Mouse (Mus musculus): ENCODE data around the gene Xntrpc. TPM values are rescaled to one million over a fixed set of nuclear protein-coding genes. Genes with fewer than 3 reads are reported as not detected.
"Not testable (repeated sequence)": the region's sequence is repeated elsewhere in the genome, so short reads cannot be mapped to it uniquely, and the experiment has no call there.

The Xntrpc gene
- polyA plus RNA-seq (2015; fragmentation: Nextera tagmentation; extraction: Ambion mirVana): 0.30 TPM in 1 of 2 replicates, not detected in the other

DNA sequence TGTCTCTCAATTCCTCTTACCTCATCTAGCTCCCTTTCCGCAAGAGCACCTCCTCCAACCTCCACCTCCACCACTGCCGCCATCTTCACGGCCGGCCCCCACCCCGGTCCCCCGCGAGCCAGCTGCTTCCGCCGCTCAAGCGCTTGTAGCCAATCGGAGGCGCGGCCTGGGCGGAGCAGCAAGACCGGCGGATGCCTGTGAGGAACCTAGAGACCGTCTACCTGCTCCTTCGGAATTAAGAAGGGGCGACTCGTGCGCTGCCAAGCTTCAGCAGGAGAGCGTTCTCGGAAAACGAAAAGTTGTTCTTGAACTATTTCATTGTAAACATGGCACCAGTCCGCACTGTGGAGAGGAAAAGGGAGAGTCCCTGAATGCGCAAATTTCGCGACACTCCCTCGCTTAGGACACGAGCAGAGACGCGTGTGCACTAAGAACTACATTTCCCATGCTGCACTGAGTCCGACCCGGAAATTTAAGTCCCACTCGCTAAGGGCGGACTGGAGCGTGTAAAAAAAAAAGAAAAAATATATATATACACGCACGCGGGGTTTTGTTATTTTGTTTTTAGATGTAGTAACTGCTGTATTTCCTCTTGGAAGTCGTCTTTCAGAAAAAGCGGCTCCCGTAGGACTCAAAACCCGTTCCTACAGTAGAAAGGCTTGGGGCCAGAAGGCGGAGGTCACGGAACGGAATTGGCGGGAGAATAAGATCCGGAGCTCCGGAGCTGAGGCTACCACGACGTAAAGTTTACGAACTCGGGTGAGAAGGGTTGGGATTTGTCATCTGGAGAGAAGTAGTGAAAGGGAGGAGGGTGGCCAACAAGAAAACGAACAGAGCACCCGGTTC lies at the start of gene Xntrpc, which contains the start of the genes Rnf121 and Xndc1:
Gene Xntrpc (plus strand): TSS at position 668 of the 846 bp plus-strand sequence.
Gene Rnf121 (minus strand): TSS at position 424 of the 846 bp plus-strand sequence.
Gene Xndc1 (plus strand): TSS at position 466 of the 846 bp plus-strand sequence.
- H3K4me1 ChIP-seq (replicated peaks): peaks cover 44% of the 10 kb centered on the region
- H3K9ac ChIP-seq: peak within 1 kb of the TSS; percentile 64
- no peaks in the 10 kb centered on the region for H3K27me3 ChIP-seq
- H3K4me2 ChIP-seq: peak within 1 kb of the TSS; percentile 81
- peak; percentile 98 for ATAC-seq (ENCODE audit: insufficient read depth)
- peak within 1 kb of the TSS; percentile 82 for H3K27ac ChIP-seq (replicated peaks)
- H3K4me3 ChIP-seq (replicated peaks): peak within 1 kb of the TSS; percentile 70
- H3K36me3 ChIP-seq (replicated peaks): peaks cover 7% of the 10 kb centered on the region
- WGBS (ENCODE audit: insufficient replicate concordance): under 1% methylated on average over 56 of the region's 56 CpGs
- no peaks in the 10 kb centered on the region for H3K9me3 ChIP-seq (replicated peaks)

DNA sequence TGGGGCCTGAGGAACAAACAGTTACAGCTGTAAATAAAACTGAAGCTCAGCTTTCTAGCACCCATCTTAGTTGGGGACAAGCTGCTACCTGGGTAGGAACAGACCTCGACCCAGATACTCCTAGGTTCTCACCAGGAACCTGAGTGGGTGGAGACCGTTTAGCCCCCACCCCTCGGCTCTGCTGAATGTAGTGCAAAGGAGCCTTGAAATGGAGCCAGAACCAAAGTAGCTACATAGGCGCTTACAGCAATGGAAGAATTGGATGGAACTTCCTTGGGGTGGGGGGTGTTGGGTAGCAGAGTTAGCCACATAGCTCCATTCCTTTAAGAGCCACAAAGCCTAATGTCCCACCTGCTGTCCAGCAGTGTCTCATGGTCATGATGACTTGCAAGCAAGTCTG lies 48.6 kb upstream of the Xntrpc start:
- no peak overlapping the region for H3K4me2 ChIP-seq
- no peak overlapping the region for H3K9ac ChIP-seq
- no peak overlapping the region for H3K4me3 ChIP-seq (replicated peaks)
- no peaks in the 10 kb centered on the region for H3K27me3 ChIP-seq
- H3K9me3 ChIP-seq (replicated peaks): no peaks in the 10 kb centered on the region
- H3K4me1 ChIP-seq (replicated peaks): peaks cover 9% of the 10 kb centered on the region; the same call in 1 of the 2 replicates
- H3K27ac ChIP-seq (replicated peaks): no peak overlapping the region
- ATAC-seq (ENCODE audit: insufficient read depth): no peak
- H3K36me3 ChIP-seq (replicated peaks): peaks cover 97% of the 10 kb centered on the region
- 76% methylated on average over 4 of the region's 4 CpGs for WGBS (ENCODE audit: insufficient replicate concordance)

DNA sequence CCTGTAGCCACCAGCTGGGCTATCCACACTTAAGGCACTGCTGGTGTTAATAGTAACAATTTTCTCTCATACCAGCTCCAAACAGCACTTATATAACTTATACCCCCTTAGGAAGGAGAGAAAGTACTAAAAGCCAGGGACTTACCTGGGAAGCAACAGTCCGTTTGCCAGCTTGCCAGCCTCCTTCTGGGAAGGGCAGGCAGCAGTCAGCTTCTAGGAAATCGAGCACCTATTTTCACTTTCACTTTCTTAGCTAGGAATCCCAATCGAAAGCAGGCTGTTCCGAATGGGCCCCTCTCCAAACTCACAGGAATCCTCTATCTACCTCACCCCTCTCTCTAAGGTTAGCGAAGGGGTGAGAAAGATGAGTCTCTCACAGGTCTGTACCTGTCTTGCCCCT lies 48.1 kb upstream of the Xntrpc start:
- ATAC-seq (ENCODE audit: insufficient read depth): no peak
- H3K36me3 ChIP-seq (replicated peaks): peaks cover 97% of the 10 kb centered on the region
- no peak overlapping the region for H3K27ac ChIP-seq (replicated peaks)
- H3K27me3 ChIP-seq: no peaks in the 10 kb centered on the region
- H3K9ac ChIP-seq: no peak overlapping the region
- H3K4me2 ChIP-seq: no peak overlapping the region
- H3K9me3 ChIP-seq (replicated peaks): no peaks in the 10 kb centered on the region
- peaks cover 9% of the 10 kb centered on the region; the same call in 1 of the 2 replicates for H3K4me1 ChIP-seq (replicated peaks)
- no peak overlapping the region for H3K4me3 ChIP-seq (replicated peaks)
- WGBS (ENCODE audit: insufficient replicate concordance): 65% methylated on average over 5 of the region's 5 CpGs

DNA sequence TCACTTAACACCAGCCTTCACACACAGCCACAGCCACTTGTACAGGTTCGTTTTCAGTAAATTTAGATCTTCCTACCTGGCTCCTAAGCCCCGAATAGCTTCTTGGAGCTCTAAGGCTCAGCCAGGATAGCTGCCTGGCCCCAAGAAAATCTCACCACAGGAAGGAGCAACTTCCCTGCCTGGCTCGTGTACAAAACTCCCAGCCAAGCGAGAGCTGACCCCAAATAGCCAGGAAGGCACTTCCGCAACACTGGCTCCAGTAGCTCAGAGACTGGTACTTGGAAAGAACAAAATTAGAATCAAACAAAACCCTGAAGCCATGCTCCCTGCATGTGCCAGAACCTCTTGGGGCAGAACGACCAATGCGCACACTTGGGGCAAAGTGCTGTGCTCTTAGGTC lies 47.5 kb upstream of the Xntrpc start:
- no peaks in the 10 kb centered on the region for H3K27me3 ChIP-seq
- H3K9me3 ChIP-seq (replicated peaks): no peaks in the 10 kb centered on the region
- no peak for ATAC-seq (ENCODE audit: insufficient read depth)
- H3K4me1 ChIP-seq (replicated peaks): peaks cover 9% of the 10 kb centered on the region; the same call in 1 of the 2 replicates
- 0 out of 2 replicates have a peak overlapping the region, but pooled peaks have one; percentile 29 for H3K27ac ChIP-seq (replicated peaks)
- H3K4me3 ChIP-seq (replicated peaks): no peak overlapping the region
- no peak overlapping the region for H3K4me2 ChIP-seq
- H3K36me3 ChIP-seq (replicated peaks): peaks cover 97% of the 10 kb centered on the region
- WGBS (ENCODE audit: insufficient replicate concordance): 73% methylated on average over 7 of the region's 7 CpGs
- H3K9ac ChIP-seq: no peak overlapping the region

DNA sequence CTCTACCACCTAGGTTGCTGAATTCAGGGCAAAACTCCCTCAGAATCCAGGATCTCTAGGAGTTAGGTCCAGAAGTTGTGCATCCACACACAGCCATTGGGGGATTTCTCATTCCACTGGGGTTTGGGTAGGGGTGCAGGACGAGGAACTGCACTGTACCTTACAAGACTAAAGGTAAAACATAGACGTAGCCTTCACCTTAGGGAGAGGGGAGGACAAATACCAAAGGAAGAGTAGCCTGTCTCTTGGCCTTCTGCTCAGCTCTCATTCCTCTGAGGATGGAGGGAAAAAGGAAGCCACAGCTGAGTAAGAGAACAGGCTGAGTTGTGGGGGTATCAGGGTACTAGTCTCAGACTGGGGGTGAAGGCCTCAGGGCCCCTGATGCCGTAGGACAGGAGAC lies 46.9 kb upstream of the Xntrpc start, which contains the start of gene Il18bp:
Gene Il18bp (minus strand): TSS at position 101 of the 400 bp plus-strand sequence.
- Histone ChIP-seq H3K4me2 (no peak within 1 kb of the TSS), H3K36me3 (replicated peaks) (peaks cover 96% of the 10 kb centered on the region), H3K9ac (no peak within 1 kb of the TSS), H3K4me1 (replicated peaks) (peaks cover 9% of the 10 kb centered on the region; the same call in 1 of the 2 replicates), H3K4me3 (replicated peaks) (no peak within 1 kb of the TSS), H3K27me3 (no peaks in the 10 kb centered on the region), H3K27ac (replicated peaks) (peak within 1 kb of the TSS; percentile 29; the same call in 1 of the 2 replicates), H3K9me3 (replicated peaks) (no peaks in the 10 kb centered on the region)
- ATAC-seq (ENCODE audit: insufficient read depth): no peak
- WGBS (ENCODE audit: insufficient replicate concordance): 76% methylated on average over 3 of the region's 3 CpGs

DNA sequence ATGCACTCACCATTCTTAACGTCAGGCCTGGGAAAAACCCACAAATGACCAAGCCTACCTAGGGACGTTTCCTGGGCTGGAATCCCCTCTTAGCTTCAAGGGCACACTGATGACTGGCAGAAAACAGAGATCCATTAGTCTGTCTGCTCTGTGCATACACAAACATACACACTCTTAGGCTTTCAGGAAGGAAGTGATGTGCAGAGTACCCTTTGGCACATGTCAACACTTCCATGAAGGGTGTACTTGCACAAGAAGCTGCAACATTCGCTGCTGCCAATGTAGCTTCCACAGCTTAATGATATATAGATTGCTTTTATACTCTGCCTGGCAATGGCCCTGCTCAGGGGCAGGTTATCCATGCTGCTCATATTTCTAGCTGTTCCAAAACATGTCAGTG lies 46.2 kb upstream of the Xntrpc start:
- no peak overlapping the region; the same call in 1 of the 2 replicates for H3K27ac ChIP-seq (replicated peaks)
- ATAC-seq (ENCODE audit: insufficient read depth): no peak
- H3K4me3 ChIP-seq (replicated peaks): no peak overlapping the region
- H3K9ac ChIP-seq: no peak overlapping the region
- no peaks in the 10 kb centered on the region for H3K9me3 ChIP-seq (replicated peaks)
- H3K4me2 ChIP-seq: no peak overlapping the region
- H3K27me3 ChIP-seq: no peaks in the 10 kb centered on the region
- peaks cover 9% of the 10 kb centered on the region; the same call in 1 of the 2 replicates for H3K4me1 ChIP-seq (replicated peaks)
- peaks cover 94% of the 10 kb centered on the region for H3K36me3 ChIP-seq (replicated peaks)
- 61% methylated on average over 3 of the region's 3 CpGs for WGBS (ENCODE audit: insufficient replicate concordance)

DNA sequence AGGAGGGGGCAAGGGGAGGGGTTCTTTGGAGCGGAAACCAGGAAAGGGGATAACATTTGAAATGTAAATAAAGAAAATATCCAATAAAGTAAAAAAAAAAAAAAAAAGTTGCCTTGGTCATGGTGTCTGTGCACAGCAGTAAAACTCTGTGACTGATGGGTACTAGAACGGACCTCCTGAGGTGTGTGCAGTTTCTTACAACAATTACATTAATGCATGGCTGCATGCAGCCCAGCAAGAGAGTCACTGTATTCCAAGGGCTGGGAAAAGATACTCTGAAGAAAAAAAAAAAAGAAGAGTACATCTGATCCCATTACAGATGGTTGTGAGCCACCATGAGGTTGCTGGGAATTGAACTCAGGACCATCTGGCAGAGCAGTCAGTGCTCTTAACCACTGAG lies 44.6 kb upstream of the Xntrpc start:
- ATAC-seq (ENCODE audit: insufficient read depth); H3K9me3 ChIP-seq (replicated peaks); H3K4me2 ChIP-seq; H3K27ac ChIP-seq (replicated peaks); H3K27me3 ChIP-seq; H3K9ac ChIP-seq; H3K4me3 ChIP-seq (replicated peaks): not testable (repeated sequence)
- H3K36me3 ChIP-seq (replicated peaks): peaks cover 85% of the 10 kb centered on the region
- WGBS (ENCODE audit: insufficient replicate concordance): 87% methylated on average over 2 of the region's 2 CpGs
- peaks cover 16% of the 10 kb centered on the region for H3K4me1 ChIP-seq (replicated peaks)

DNA sequence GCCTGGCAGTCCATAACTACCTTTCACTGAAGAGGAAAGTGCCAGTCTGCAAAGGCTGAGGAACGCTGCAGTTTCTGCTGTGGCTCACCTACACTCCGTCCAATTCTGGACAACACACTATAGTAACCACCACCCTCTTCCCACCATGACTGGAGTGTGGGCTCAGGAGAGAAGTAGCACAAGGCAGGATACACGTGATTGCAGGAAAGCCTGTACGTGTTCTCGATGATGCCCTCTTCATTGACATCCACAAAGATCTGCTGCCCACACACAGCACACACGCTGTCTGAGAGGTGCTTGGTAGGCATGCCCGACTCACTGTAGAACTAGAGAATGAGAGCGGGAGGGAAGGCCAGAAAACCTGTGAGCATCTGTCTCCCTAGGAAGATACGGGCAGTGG lies 41.7 kb upstream of the Xntrpc start:
- Histone ChIP-seq H3K27me3 (no peaks in the 10 kb centered on the region), H3K4me2 (no peak overlapping the region), H3K9ac (no peak overlapping the region), H3K9me3 (replicated peaks) (no peaks in the 10 kb centered on the region), H3K36me3 (replicated peaks) (peaks cover 71% of the 10 kb centered on the region), H3K4me1 (replicated peaks) (peaks cover 7% of the 10 kb centered on the region), H3K27ac (replicated peaks) (no peak overlapping the region), H3K4me3 (replicated peaks) (no peak overlapping the region)
- WGBS (ENCODE audit: insufficient replicate concordance): 85% methylated on average over 9 of the region's 9 CpGs
- ATAC-seq (ENCODE audit: insufficient read depth): no peak

DNA sequence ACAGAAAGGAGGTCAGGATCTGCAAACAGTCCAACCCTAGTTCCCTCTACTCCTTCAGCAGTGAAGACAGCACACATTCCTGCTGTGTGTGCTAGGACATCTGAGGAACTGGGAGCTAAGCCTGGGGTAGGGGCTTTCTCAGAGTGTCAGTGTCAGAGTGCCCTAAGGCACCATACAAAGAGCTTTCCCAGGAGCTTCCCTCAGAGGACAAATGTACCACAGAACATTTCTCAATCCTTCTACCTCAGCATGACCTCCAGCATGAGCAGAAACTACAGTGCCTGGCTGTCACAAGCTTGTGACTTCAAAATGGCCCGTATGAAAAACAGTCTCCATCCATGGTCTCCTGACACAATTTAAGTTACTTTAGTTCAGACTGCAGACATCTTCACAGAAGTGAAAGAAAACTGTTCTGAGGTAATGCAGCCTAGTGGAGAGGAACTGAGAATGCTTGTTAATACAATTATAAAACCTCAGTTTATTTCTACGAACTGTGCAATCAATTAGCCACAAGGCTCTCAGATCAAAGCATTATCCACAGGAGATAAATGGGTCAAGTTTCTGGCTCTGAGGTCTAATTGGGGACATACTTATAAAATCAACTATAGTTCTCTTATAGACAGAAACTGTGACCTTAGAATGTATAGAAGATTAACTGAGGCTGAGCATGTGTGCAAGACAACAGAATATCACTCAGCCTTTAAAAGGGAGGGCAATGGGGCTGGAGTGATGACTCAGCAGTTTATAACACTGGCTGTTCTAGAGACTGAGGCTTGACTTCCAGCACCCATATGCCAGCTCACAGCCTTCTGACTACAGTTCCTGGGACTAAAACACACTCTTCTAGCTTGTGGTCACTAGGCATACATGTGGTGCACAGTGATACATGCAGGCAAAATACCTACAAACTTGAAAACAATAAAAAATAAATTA lies 40.1 kb upstream of the Xntrpc start:
- no peak overlapping the region for H3K9ac ChIP-seq
- H3K4me1 ChIP-seq (replicated peaks): peaks cover 7% of the 10 kb centered on the region
- peak; percentile 25; the same call in 1 of the 2 replicates for ATAC-seq (ENCODE audit: insufficient read depth)
- H3K27ac ChIP-seq (replicated peaks): no peak overlapping the region
- 83% methylated on average over 2 of the region's 2 CpGs for WGBS (ENCODE audit: insufficient replicate concordance)
- H3K9me3 ChIP-seq (replicated peaks): no peaks in the 10 kb centered on the region
- no peak overlapping the region for H3K4me3 ChIP-seq (replicated peaks)
- peaks cover 65% of the 10 kb centered on the region for H3K36me3 ChIP-seq (replicated peaks)
- no peak overlapping the region for H3K4me2 ChIP-seq
- no peaks in the 10 kb centered on the region for H3K27me3 ChIP-seq

DNA sequence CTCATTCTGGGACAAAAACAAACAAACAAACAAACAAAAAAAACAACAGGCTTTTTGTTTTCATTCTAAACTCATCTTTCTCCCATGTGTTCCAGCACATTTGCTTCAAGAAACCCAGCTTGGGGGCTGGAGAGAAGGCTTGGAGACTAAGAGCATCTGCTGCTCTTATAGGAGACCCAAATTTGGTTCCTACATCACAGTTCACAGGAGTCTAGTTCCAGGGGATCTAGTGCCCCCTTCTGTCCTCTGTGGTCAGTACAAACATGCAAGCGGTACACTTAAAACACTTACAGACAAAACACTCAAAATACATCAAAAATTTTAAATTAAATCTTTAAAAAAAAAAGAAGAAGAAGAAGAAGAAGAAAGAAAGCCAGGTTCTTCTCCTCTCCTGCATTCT lies 30.6 kb upstream of the Xntrpc start:
- H3K4me2 ChIP-seq: no peak overlapping the region
- no peak for ATAC-seq (ENCODE audit: insufficient read depth)
- no peaks in the 10 kb centered on the region for H3K27me3 ChIP-seq
- no peaks in the 10 kb centered on the region for H3K9me3 ChIP-seq (replicated peaks)
- peaks cover 80% of the 10 kb centered on the region for H3K36me3 ChIP-seq (replicated peaks)
- H3K4me3 ChIP-seq (replicated peaks): no peak overlapping the region
- no peaks in the 10 kb centered on the region for H3K4me1 ChIP-seq (replicated peaks)
- 79% methylated on average over 1 of the region's 1 CpGs for WGBS (ENCODE audit: insufficient replicate concordance)
- no peak overlapping the region for H3K27ac ChIP-seq (replicated peaks)
- no peak overlapping the region for H3K9ac ChIP-seq

Data from liver, embryonic 15.5 days (tissue).